Mouse (Mus musculus) liver, embryonic 12.5 days (tissue): Measurements from ENCODE around the gene Olfr45. TPM values are rescaled to one million over a fixed set of nuclear protein-coding genes. Genes with fewer than 3 reads are reported as not detected.

Experiments
- ATAC-seq: fragments of 200-750 bp; cut with Nextera tagmentation; 2 replicates; pipeline ENCODE4 v1.8.0; 2017; ENCODE audit warnings: moderate number of reproducible peaks, mild to moderate bottlenecking, moderate library complexity
- H3K27ac ChIP-seq: fragments of 300-500 bp; sonication (generic); 2 replicates; pipeline ENCODE4 v1.5.1; 2016; ENCODE audit warnings: mild to moderate bottlenecking
- H3K27me3 ChIP-seq: fragments of 300-500 bp; sonication (generic); replicated peaks from 2 replicates; pipeline ENCODE4 v1.6.1; 2016; ENCODE audit warnings: mild to moderate bottlenecking, moderate library complexity
- H3K36me3 ChIP-seq: fragments of 300-500 bp; sonication (generic); 2 replicates; pipeline ENCODE4 v1.6.1; 2016; ENCODE audit warnings: mild to moderate bottlenecking, moderate library complexity
- H3K4me1 ChIP-seq: fragments of 300-500 bp; sonication (generic); 2 replicates; pipeline ENCODE4 v1.6.1; 2016
- H3K4me2 ChIP-seq: fragments of 300-500 bp; sonication (generic); 2 replicates; pipeline ENCODE4 v1.6.1; 2016; ENCODE audit warnings: mild to moderate bottlenecking, moderate library complexity
- H3K4me3 ChIP-seq: fragments of 300-500 bp; sonication (generic); 2 replicates; pipeline ENCODE4 v1.5.1; 2016; ENCODE audit warnings: mild to moderate bottlenecking, moderate library complexity
- H3K9ac ChIP-seq: fragments of 300-500 bp; sonication (generic); 2 replicates; pipeline ENCODE4 v1.6.1; 2016; ENCODE audit warnings: mild to moderate bottlenecking, moderate library complexity
- H3K9me3 ChIP-seq: fragments of 300-500 bp; sonication (generic); replicated peaks from 2 replicates; pipeline ENCODE4 v1.6.1; 2016; ENCODE audit warnings: mild to moderate bottlenecking, moderate library complexity
- WGBS: fragments of 180-500 bp; shearing (Covaris S2); methylation state at CpG from one replicate; pipeline ENCODE4 v1.1.7; 2016; ENCODE audit not compliant: insufficient replicate concordance; 5-methylcytosine and 5-hydroxymethylcytosine counted together
- polyA plus RNA-seq: library from polyadenylated mRNA; unstranded; fragments of >200 nt; fragmentation: Nextera tagmentation; extraction: Ambion mirVana; gene quantifications from 2 replicates; pipeline ENCODE4 v1.2.1, GENCODE M21; 2016

Gene Olfr45
- polyA plus RNA-seq, 1 experiment from 2014 or later, result not detected

GRCm38 (mm10) chr7:140733162-140733561, 51.4 kb downstream of the Olfr45 start:
- no peak overlapping the region for H3K4me2 ChIP-seq
- no peak overlapping the region for H3K9ac ChIP-seq
- H3K4me3 ChIP-seq, result no peak overlapping the region
- no peak for ATAC-seq
- H3K4me1 ChIP-seq, result no peaks in the 10 kb centered on the region
- H3K36me3 ChIP-seq, result no peaks in the 10 kb centered on the region
- H3K9me3 ChIP-seq, result no peaks in the 10 kb centered on the region
- no peak overlapping the region for H3K27ac ChIP-seq
- 51% methylated on average over 2 of the region's 2 CpGs for WGBS
- no peaks in the 10 kb centered on the region for H3K27me3 ChIP-seq

Other genes starting within 250 kb of the Olfr45 start
- not detected in 2 replicates for gene Olfr533, start 218.6 kb upstream of the Olfr45 start, polyA plus RNA-seq
- gene Olfr535, start 197.7 kb upstream of the Olfr45 start, polyA plus RNA-seq, result not detected in 2 replicates
- not detected in 2 replicates for gene Olfr536, start 174.6 kb upstream of the Olfr45 start, polyA plus RNA-seq
- gene Olfr538, start 114.1 kb upstream of the Olfr45 start, polyA plus RNA-seq, result not detected in 2 replicates
- gene Olfr46, start 80.7 kb upstream of the Olfr45 start, polyA plus RNA-seq, result not detected in 2 replicates
- gene Olfr61, start 53.0 kb upstream of the Olfr45 start, polyA plus RNA-seq, result not detected in 2 replicates
- not detected in 2 replicates for gene Olfr53, start 35.5 kb upstream of the Olfr45 start, polyA plus RNA-seq
- not detected in 2 replicates for gene Olfr539, start 22.0 kb upstream of the Olfr45 start, polyA plus RNA-seq
- gene Olfr541, start 15.3 kb downstream of the Olfr45 start, polyA plus RNA-seq, result not detected in 2 replicates
- not detected in 2 replicates for gene Cyp2e1, start 81.8 kb downstream of the Olfr45 start, polyA plus RNA-seq
- gene Syce1, start 105.9 kb downstream of the Olfr45 start, polyA plus RNA-seq, result 0.15 TPM in 1 of 2 replicates, not detected in the other
- gene Zfp941, start 140.2 kb downstream of the Olfr45 start, polyA plus RNA-seq, result 0.43 and 0.51 TPM in 2 replicates
- gene Urah, start 153.1 kb downstream of the Olfr45 start, polyA plus RNA-seq, result 4.5 and 4.6 TPM in 2 replicates
- gene Scgb1c1, start 163.6 kb downstream of the Olfr45 start, polyA plus RNA-seq, result not detected in 2 replicates
- gene Odf3, start 165.9 kb downstream of the Olfr45 start, polyA plus RNA-seq, result 0.07 TPM in 1 of 2 replicates, not detected in the other
- gene Gm45785, start 174.4 kb downstream of the Olfr45 start, polyA plus RNA-seq, result not detected in 2 replicates
- gene Ric8a, start 175.0 kb downstream of the Olfr45 start, polyA plus RNA-seq, result 30.7 and 33.8 TPM in 2 replicates
- gene Bet1l, start 175.6 kb downstream of the Olfr45 start, polyA plus RNA-seq, result 17.4 and 18.0 TPM in 2 replicates
- 204 and 213 TPM in 2 replicates for gene Psmd13, start 200.0 kb downstream of the Olfr45 start, polyA plus RNA-seq
- gene Sirt3, start 200.4 kb downstream of the Olfr45 start, polyA plus RNA-seq, result 16.0 and 18.1 TPM in 2 replicates
- gene Cox8b, start 218.5 kb downstream of the Olfr45 start, polyA plus RNA-seq, result not detected in 2 replicates
- gene Nlrp6, start 239.0 kb downstream of the Olfr45 start, polyA plus RNA-seq, result 1.1 and 1.4 TPM in 2 replicates